Mouse (Mus musculus) heart, adult 11 months (tissue): ENCODE data around the gene Slc1a6.

Experiments
- DNase-seq: peaks from one replicate; pipeline ENCODE4 v3.0.0; 2022

Slc1a6 gene

DNA sequence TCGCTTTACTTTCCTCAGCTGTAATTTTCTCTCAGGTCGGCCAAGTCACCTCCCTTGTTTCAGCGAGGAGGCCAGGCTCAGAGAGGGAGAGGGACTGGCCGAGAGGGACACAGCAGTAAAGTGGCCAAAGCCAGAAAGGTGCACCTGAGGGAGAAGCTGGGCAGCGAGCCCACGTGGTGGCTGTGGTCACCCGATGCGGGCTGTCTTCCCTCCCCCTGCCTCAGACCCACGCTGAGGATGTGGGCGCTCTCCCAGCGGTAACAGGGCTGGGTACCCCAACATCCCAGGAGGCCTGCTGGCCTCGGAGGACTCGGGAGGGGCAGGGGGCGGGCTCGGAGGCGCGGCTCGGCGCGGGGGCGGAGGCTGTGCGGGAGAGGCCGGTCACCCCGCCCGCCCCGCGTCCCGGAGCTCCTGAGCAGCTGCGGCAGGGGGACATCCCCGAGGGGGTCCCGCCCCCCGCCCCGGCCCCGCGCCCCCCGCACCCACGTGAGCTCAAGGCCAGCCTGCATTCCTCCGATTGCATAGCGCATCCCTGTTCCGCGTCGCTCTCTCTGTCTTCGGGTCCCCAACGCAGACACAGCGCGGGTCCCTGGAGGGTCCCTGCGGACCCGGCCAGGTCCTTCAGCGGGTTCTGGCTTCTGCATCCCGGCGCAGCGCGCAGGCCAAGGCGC is at the start of gene Slc1a6:
Gene Slc1a6, plus strand, starts transcription at position 516 of the 671 bp plus-strand sequence.
- DNase-seq = peak; percentile 82

DNA sequence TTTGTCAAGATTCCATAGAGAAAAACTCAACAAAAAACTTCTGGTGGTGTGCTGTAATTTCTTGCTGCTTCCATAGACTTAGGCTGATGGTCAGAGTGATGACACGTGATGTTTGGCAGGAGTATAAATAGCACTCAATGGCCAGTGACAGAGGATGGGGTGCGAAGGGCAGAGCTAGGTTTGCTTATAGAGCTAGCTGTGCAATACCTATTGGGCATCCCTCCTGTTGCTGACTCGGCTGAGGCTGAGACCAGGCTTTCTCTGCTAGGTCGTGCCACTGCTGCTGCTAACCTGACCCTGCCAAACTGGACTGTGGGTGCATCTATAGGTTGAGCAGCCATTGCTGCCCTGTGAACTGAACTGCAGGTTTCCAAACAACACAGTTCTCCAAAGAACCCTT is 40.5 kb upstream of the Slc1a6 start:
- peak; percentile 72 for DNase-seq

DNA sequence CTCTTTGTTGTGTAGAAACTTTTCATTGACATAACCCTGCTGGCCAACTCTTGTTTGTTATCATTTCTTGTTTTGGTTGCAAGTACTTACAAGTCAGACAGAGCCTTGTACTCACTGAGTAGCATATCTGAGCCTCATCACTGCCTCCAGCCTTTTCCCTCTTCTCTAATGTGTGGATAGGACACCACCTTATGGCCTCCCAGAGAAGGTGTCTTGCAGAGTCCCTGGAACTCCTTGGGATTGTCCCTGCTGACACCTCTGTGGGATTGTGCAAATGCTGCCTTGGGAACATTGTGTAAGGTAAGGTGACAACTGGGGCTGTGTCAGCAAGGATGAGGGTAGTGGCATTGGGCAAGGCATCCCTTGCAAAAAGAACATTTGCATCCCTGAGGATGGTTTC is 36.6 kb upstream of the Slc1a6 start:
- DNase-seq = no peak

DNA sequence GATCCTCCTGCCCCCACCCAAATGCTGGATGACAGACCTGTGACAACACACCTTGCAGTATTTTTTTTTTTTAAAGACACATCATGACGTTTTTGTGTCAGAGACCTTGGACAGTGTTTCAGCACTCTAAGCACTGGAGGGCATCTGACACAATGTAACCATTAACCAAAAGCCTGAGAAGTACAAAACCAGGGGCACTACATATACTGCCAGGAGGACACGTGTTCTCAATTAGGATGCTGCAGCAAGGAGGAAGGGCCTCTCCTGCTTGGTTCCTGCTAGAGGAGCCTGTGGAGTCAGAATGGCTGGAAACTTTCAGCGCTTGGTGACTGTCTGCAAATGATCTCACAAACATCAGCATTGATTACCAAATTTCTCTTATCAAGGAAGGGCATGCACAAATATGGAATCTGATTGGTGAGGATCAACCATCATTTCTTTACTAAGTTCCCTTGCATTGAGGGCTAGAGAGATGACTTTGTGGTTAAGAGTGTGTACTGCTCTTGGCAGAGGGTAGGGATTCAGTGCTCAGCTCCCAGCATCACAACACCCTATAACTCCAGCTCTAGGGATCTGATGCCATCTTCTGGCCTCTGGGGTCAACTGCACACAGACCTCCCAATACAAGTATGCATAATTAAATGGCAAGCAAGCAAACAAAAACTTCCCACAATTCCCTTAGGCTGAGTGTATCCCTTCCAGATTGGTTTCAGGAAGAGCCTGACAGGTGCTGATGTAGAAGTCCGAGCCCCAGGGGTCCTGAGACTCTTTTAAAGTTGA is 34.7 kb upstream of the Slc1a6 start:
- DNase-seq = peak; percentile 48

- peak; percentile 83 for DNase-seq
Measured at GRCm38 (mm10) chr10:78747035-78747721, 33.1 kb upstream of the Slc1a6 start.

- peak; percentile 77 for DNase-seq
Measured at GRCm38 (mm10) chr10:78748161-78748560, 32.1 kb upstream of the Slc1a6 start.

DNA sequence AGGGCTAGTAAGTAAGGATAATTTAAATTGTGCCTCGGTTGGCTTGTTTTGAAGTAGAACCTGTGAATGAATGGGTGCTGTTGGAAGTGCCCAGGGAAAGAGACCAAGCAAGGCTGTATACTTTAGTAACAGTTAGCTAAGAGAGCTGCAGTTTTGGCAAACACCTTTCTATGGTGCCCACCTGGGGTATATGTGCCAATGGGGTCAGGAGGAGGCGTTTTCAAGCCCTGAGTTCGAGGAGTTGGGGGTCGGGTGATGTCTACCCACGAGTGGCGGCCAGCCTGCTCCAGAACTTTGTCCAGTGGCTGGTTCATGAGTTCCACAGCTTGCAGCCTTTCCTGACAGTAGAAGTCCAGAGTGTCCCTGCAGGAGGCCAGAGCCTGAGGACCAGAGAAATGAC is 31.4 kb upstream of the Slc1a6 start:
- DNase-seq = peak; percentile 86

DNA sequence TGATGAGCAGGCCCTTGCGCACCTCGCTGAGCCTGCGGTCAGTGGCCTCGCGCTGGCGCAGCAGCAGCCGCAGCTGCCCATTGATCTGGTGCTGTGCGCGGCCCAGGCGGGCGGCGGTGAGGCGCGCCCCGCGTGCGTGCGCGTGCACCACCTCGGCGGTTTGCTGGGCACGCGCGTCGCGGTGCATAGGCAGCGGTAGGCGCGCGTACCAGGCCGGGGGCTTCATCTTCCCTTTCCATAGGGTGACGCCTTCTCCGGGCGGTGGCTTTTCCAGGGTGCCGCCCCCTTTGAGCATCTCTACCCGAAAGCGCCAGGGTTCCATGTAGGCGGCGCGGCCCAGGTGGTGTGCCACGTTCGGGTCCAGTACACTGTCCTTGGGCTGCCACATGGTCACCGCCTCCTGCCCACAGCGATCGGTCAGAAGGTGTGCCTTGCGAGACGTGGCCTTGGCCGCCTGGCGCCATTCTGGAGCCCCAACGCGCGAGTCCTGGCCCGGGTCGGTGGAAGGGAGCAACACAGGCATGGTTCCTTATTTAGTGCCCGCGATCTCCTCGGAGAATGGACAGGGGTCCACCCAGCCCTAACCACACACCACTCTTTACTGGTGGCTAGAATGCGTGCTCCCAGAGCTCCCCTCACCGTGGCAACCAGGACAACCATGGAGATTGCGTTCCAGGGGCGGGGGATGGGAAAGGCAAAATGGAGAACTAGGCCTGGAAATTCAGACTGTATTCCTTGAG is 27.7 kb upstream of the Slc1a6 start, which contains the start of gene Ccdc105:
Gene Ccdc105, minus strand, starts transcription at position 614 of the 740 bp plus-strand sequence.
- DNase-seq = peak; percentile 89

DNA sequence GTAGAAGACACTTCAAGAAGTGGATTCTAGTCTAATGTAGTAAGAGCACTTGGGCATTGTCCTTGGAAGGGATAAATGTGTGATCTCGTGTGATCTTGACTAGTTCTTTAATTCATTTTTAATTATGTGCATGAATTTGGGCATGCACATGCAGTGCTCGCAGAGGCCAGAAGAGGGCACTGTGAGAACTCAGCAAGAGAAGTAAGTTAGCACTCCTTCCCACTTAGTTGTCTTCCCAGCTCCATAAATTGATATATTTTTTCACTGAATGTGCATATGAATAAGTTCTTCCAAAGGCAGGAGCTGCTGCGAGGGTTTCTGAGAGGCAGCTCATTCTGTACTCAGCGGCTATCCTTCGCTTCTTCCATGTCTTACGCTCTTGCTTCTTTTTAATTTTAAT is 24.3 kb upstream of the Slc1a6 start:
- peak; percentile 79 for DNase-seq

DNA sequence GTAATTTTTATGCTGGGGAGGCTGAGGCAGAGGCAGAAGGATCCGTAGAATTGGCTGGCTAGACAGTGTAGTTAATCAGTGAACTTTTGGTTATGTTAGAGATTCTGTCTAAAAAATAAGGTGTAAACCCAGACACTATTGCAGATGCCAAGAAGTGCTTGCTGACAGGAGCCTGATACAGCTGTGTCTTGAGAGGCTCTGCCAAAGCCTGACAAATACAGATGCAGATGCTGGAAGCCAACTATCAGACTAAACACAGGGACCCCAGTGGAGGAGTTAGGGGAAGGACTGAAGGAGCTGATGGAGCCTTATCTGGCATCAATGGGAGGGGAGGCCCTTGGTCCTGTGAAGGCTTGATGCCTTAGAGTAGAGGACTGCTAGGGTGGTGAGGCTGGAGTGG is 14.7 kb upstream of the Slc1a6 start:
- DNase-seq = peak; percentile 46

DNA sequence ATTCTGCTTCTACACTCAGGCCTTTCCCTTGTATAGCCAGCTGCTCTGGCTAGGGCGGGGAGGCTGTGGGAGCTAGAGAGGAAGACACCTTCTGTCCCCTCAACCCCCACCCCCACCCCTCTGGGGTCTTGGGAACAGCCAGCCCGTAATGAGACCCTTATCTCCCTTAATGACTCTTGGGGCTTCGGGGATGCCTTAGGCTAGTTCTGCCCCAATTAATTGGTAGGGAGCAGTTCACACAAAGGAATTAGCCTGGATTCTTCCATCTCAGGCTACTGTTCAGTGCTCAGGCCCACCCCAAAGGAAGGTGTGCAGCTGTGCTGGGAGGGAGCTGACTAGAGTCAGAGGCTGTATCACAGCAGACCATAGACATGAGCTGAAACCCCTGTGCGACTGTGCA is 4.5 kb upstream of the Slc1a6 start:
- peak; percentile 53 for DNase-seq

- no peak for DNase-seq
Measured at GRCm38 (mm10) chr10:78779527-78779926, 769 bp upstream of the Slc1a6 start.

GRCm38 (mm10) chr10:78787566-78788087 is 7.3 kb downstream of the Slc1a6 start:
- peak; percentile 98 for DNase-seq

- DNase-seq = peak; percentile 41
Measured at GRCm38 (mm10) chr10:78790561-78790960, 10.3 kb downstream of the Slc1a6 start.

DNA sequence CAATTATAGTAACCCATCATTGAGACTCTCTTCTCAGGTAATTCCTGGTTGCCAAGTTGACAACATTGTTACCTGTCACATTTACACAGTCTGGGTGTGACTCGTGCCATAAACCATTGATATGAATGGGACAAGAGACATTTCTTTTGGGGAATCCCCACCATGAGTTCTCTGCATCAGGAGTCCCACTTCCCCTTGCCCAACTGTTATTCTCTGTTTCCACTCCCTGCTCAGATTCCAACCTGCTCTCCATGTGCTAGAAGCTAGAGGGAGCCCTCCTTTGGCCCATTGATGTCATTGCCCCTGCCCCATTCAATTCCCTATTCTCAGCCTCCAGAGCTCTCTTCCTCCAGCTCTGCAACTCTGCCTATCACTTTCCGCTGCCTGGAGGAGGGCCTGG is 21.2 kb downstream of the Slc1a6 start:
- peak; percentile 46 for DNase-seq

DNA sequence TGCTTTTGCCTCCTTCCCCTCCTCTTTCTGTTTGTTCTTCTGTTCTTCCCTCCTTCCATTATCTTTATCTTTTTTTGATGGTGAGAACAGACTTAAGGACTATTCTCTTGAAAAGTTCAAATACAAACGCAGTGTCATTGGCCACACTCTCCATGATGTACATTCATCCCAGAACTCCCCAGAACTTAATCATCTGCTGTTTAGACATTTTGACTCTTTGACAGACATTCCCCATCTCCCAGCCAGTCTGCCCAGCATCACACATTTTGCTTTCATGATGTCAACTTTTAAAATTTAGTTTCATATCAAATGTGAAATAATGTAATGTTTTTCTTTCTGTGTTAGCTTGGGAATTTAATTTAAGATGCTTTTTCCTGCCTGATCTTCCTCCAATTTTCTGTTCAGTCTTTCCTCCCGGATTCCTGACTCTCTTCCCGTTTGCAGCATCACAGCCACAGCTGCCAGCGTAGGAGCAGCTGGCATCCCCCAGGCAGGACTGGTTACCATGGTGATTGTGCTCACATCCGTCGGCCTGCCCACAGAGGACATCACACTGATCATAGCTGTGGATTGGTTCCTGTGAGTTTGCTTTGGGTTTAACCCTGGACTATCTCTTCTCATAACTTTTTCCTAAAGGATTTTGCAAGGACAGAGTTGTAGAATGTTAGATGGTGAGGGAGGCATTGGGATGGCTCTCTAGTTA is 32.2 kb downstream of the Slc1a6 start:
- peak; percentile 58 for DNase-seq

- DNase-seq = peak; percentile 84
Measured at GRCm38 (mm10) chr10:78840456-78840855, 60.2 kb downstream of the Slc1a6 start.

DNA sequence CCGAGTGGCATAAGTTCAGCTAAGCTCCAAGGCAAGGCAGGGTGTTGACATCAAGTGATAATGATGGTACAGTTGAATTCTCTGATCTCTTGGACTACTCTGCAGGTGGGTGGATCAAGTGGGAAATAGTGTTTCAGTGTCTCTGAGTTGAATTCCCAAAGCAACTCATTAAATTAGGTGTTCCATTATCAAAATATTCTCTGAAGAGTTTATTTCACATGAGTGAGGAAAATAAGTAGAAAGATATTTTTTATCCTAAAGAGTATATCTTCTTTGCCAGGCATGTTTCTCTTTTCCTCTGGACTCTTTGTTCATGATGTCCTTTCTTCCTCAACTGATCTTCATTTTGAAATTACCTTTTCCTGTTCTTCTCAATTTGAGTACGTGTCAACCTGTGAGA is 71.8 kb downstream of the Slc1a6 start, which contains the start of gene Olfr1356:
Gene Olfr1356, minus strand, starts transcription at position 101 of the 400 bp plus-strand sequence.
- DNase-seq = no peak
